9 mouse cellular contexts compared by ENCODE assay signal in genomic region chr2:124369991-124370390, GRCm38 (mm10).
DNase-seq lines count a peak whose midpoint lies in the region; ATAC-seq and TF ChIP-seq lines count a peak whose summit lies in the region.
"Had no signal": no experiment of that assay in that cellular context is flagged by ENCODE, and none has a peak within 500 bp of the region (broad histone marks: within the 10 kb centered on the region; RNA-seq: fewer than 3 reads in every experiment).

No protein-coding gene starts in this region.

- H3K4me2 ChIP-seq in forebrain, postnatal 0 days (ENCODE audit: low read depth), result no peak overlapping the region
- H3K4me2 ChIP-seq: limb, embryonic 15.5 days had no signal

- H3K27ac ChIP-seq in forebrain, postnatal 0 days (ENCODE audit: low read depth, low read length), result no peak overlapping the region
- no peak overlapping the region for H3K27ac ChIP-seq in forebrain, embryonic 10.5 days
- H3K27ac ChIP-seq: limb, embryonic 15.5 days had no signal

- peak; percentile 58; the same call in 1 of the 2 replicates for ATAC-seq in forebrain, postnatal 0 days

- H3K36me3 ChIP-seq in forebrain, postnatal 0 days (ENCODE audit: insufficient read depth), result no peaks in the 10 kb centered on the region
- H3K36me3 ChIP-seq in forebrain, embryonic 10.5 days (replicated peaks), result no peaks in the 10 kb centered on the region
- H3K36me3 ChIP-seq: limb, embryonic 15.5 days had no signal

- H3K9me3 ChIP-seq in forebrain, postnatal 0 days (ENCODE audit: low read length), result no peaks in the 10 kb centered on the region
- no peaks in the 10 kb centered on the region for H3K9me3 ChIP-seq in forebrain, embryonic 10.5 days
- H3K9me3 ChIP-seq: limb, embryonic 15.5 days had no signal

- peak; percentile 38 for DNase-seq in forebrain, postnatal 0 days
- no peak for DNase-seq in forebrain, embryonic 10.5 days (ENCODE audit: extremely low spot score, low spot score)
- DNase-seq in MN1 (ENCODE audit: low spot score), result peak; percentile 65
- DNase-seq in cerebellum, postnatal 10 days, result peak; percentile 80 to 88
- peak; percentile 76 to 78 for DNase-seq in heart, postnatal 36 days
- peak; percentile 51 for DNase-seq in lung, postnatal 14 days
- no peak for DNase-seq in thymus, postnatal 10 days (ENCODE audit: low spot score in 2 of 2)
- DNase-seq in left cerebral cortex, adult 18-20 months (ENCODE audit: low spot score in 2 of 2), result no peak

- H3K9ac ChIP-seq in forebrain, postnatal 0 days, result no peak overlapping the region
- H3K9ac ChIP-seq: limb, embryonic 15.5 days had no signal

- no peak for TF ChIP-seq CTCF in forebrain, postnatal 0 days (IDR thresholded peaks at IDR 0.05; ENCODE audit: low read depth)

- intact Hi-C loops in heart, postnatal 36 days (cut with DNase I), result loop anchor here (5.0 kb wide), 1 partner anchor 182 kb away; no protein-coding TSS in a partner anchor

- H3K4me3 ChIP-seq in forebrain, postnatal 0 days (ENCODE audit: low read depth, low read length), result no peak overlapping the region
- H3K4me3 ChIP-seq in forebrain, embryonic 10.5 days, result no peak overlapping the region
- H3K4me3 ChIP-seq: limb, embryonic 15.5 days had no signal

- 41% methylated on average over 2 of the region's 2 CpGs for WGBS in forebrain, postnatal 0 days
- WGBS in forebrain, embryonic 10.5 days, result 56% methylated on average over 2 of the region's 2 CpGs

- H3K4me1 ChIP-seq in forebrain, postnatal 0 days (ENCODE audit: insufficient read depth), result no peaks in the 10 kb centered on the region
- H3K4me1 ChIP-seq in forebrain, embryonic 10.5 days, result peaks cover 4% of the 10 kb centered on the region

- H3K27me3 ChIP-seq in forebrain, postnatal 0 days (ENCODE audit: insufficient read depth, low read length), result no peaks in the 10 kb centered on the region
- no peaks in the 10 kb centered on the region for H3K27me3 ChIP-seq in forebrain, embryonic 10.5 days (ENCODE audit: poor library complexity, severe bottlenecking)
- H3K27me3 ChIP-seq: limb, embryonic 15.5 days had no signal

Comparison
In these comparisons a context has a peak if more than half of its experiments do, and no peak if none do; other contexts are left out.
1. DNase-seq: peak in forebrain, postnatal 0 days (single experiment), MN1 (single experiment), cerebellum, postnatal 10 days (2 of 2), heart, postnatal 36 days (2 of 2) and lung, postnatal 14 days (single experiment); none in forebrain, embryonic 10.5 days (single experiment), thymus, postnatal 10 days (0 of 2) and left cerebral cortex, adult 18-20 months (0 of 2).